Mouse (Mus musculus) cerebellum, adult 2 months (tissue): ENCODE results near the gene Ank3.

Experiments
- CTCF ChIP-seq: fragments of 200-500 bp; IDR thresholded peaks from 2 replicates; pipeline ENCODE4 v1.5.1; 2011; ENCODE audit warnings: low read depth, mild to moderate bottlenecking, control low read depth, low read length, moderate library complexity, borderline replicate concordance; ENCODE audit not compliant: insufficient read depth
- POLR2A ChIP-seq: fragments of 200-500 bp; IDR thresholded peaks from 2 replicates; pipeline ENCODE4 v1.6.1; 2011; ENCODE audit warnings: low read length, control low read depth, borderline replicate concordance; ENCODE audit not compliant: insufficient read depth

- TF ChIP-seq POLR2A, result no peak
- no peak for TF ChIP-seq CTCF
These were observed 222.3 kb downstream of the Ank3 start for GRCm38 (mm10) chr10:69620692-69621382.
